Mouse (Mus musculus) MEL (cell line): ENCODE measurements around the gene Dhh. TPM values are rescaled to one million over a fixed set of nuclear protein-coding genes. Genes with fewer than 3 reads are reported as not detected.

Source experiments
- DNase-seq: peaks from one replicate; pipeline ENCODE4 v3.0.0; 2011; ENCODE audit warnings: low read depth, low spot score
- H3K27ac ChIP-seq: 2 replicates; pipeline ENCODE4 v1.5.1; 2012; ENCODE audit warnings: low read depth, mild to moderate bottlenecking, control low read depth, low read length, moderate library complexity; ENCODE audit not compliant: control insufficient read depth
- H3K27me3 ChIP-seq, 2 experiments: fragments of 150-350 bp in 1 of 2; sonication (generic) in 1 of 2; 2 replicates each; pipeline ENCODE4 v1.6.1; 2012; ENCODE audit warnings: low read length in 2 of 2, mild to moderate bottlenecking in 2 of 2, improper control_type of control experiment in 1 of 2, moderate library complexity in 1 of 2; ENCODE audit not compliant: insufficient read depth in 2 of 2, control insufficient read depth in 1 of 2
- H3K36me3 ChIP-seq, 2 experiments: 2 replicates each; pipeline ENCODE4 v1.6.1; 2012 to 2014; ENCODE audit warnings: low read length in 2 of 2, improper control_type of control experiment in 1 of 2, inconsistent platforms in 1 of 2, mild to moderate bottlenecking in 1 of 2; ENCODE audit not compliant: insufficient read depth in 2 of 2, control insufficient read depth in 1 of 2
- H3K4me1 ChIP-seq, 2 experiments: fragments of 150-350 bp in 1 of 2; sonication (generic) in 1 of 2; 2 replicates each; pipeline ENCODE4 v1.6.1; 2012; ENCODE audit warnings: low read length in 2 of 2, improper control_type of control experiment in 1 of 2, mild to moderate bottlenecking in 1 of 2; ENCODE audit not compliant: insufficient read depth in 2 of 2, control insufficient read depth in 1 of 2
- H3K4me3 ChIP-seq, 2 experiments: fragments of 150-350 bp in 1 of 2; sonication (generic) in 1 of 2; 2 replicates each; pipeline ENCODE4 v1.5.1; 2012; ENCODE audit warnings: low read depth in 2 of 2, low read length in 2 of 2, mild to moderate bottlenecking in 2 of 2, moderate library complexity in 2 of 2, control low read depth in 1 of 2, improper control_type of control experiment in 1 of 2; ENCODE audit not compliant: control insufficient read depth in 1 of 2, insufficient read depth in 1 of 2
- H3K79me2 ChIP-seq: 2 replicates; pipeline ENCODE4 v1.6.1; 2012; ENCODE audit warnings: mild to moderate bottlenecking, low read length, moderate library complexity; ENCODE audit not compliant: control insufficient read depth, poor library complexity, insufficient read depth
- H3K9ac ChIP-seq: 2 replicates; pipeline ENCODE4 v1.6.1; 2012; ENCODE audit warnings: low read depth, mild to moderate bottlenecking, control low read depth, low read length, moderate library complexity; ENCODE audit not compliant: control insufficient read depth, poor library complexity, severe bottlenecking
- H3K9me3 ChIP-seq: fragments of 150-350 bp; sonication (generic); replicated peaks from 2 replicates; pipeline ENCODE4 v1.6.1; 2012; ENCODE audit warnings: mild to moderate bottlenecking, low read length, improper control_type of control experiment, moderate library complexity; ENCODE audit not compliant: insufficient read depth
- CHD2 ChIP-seq: IDR thresholded peaks from 2 replicates; pipeline ENCODE4 v1.6.1; 2011; ENCODE audit warnings: low read length, improper control_type of control experiment
- CTCF ChIP-seq, 3 experiments: IDR thresholded peaks in 2 of 3; conservative IDR thresholded peaks in 1 of 3; 2 replicates each; pipeline ENCODE4 v1.5.1; 2011 to 2012; ENCODE audit warnings: low read length in 3 of 3, low read depth in 2 of 3, mild to moderate bottlenecking in 2 of 3, improper control_type of control experiment in 1 of 3, inconsistent platforms in 1 of 3, mixed read lengths in 1 of 3, moderate library complexity in 1 of 3; ENCODE audit not compliant: control insufficient read depth in 1 of 3, insufficient read depth in 1 of 3, poor library complexity in 1 of 3, severe bottlenecking in 1 of 3
- E2F4 ChIP-seq: IDR thresholded peaks from 2 replicates; pipeline ENCODE4 v1.6.1; 2011; ENCODE audit warnings: low read depth, low read length, improper control_type of control experiment, borderline replicate concordance
- EP300 ChIP-seq, 2 experiments: IDR thresholded peaks; 2 replicates each; pipeline ENCODE4 v1.6.1; 2011; ENCODE audit warnings: improper control_type of control experiment in 2 of 2, low read length in 2 of 2, low read depth in 1 of 2, mild to moderate bottlenecking in 1 of 2
- ETS1 ChIP-seq: IDR thresholded peaks from 2 replicates; pipeline ENCODE4 v1.6.1; 2012; ENCODE audit warnings: low read depth, mild to moderate bottlenecking, inconsistent platforms, low read length, improper control_type of control experiment, moderate library complexity
- HCFC1 ChIP-seq: IDR thresholded peaks from 2 replicates; pipeline ENCODE4 v1.6.1; 2012; ENCODE audit warnings: low read depth, mild to moderate bottlenecking, inconsistent platforms, low read length, improper control_type of control experiment, moderate library complexity
- MAX ChIP-seq: IDR thresholded peaks from 2 replicates; pipeline ENCODE4 v1.6.1; 2011; ENCODE audit warnings: low read length, improper control_type of control experiment
- MXI1 ChIP-seq: IDR thresholded peaks from 2 replicates; pipeline ENCODE4 v1.6.1; 2011; ENCODE audit warnings: mild to moderate bottlenecking, low read depth, low read length, improper control_type of control experiment
- MYB ChIP-seq: IDR thresholded peaks from 2 replicates; pipeline ENCODE4 v1.6.1; 2011; ENCODE audit warnings: mild to moderate bottlenecking, low read depth, low read length, improper control_type of control experiment
- MYC ChIP-seq: IDR thresholded peaks from 2 replicates; pipeline ENCODE4 v1.6.1; 2011; ENCODE audit warnings: low read depth, mild to moderate bottlenecking, low read length, improper control_type of control experiment, moderate library complexity
- NELFE ChIP-seq: IDR thresholded peaks from 2 replicates; pipeline ENCODE4 v1.6.1; 2011; ENCODE audit warnings: low read depth, low read length, improper control_type of control experiment
- POLR2A ChIP-seq, 2 experiments: IDR thresholded peaks; 2 replicates each; pipeline ENCODE4 v1.6.1; 2011 to 2012; ENCODE audit warnings: low read length in 2 of 2, mild to moderate bottlenecking in 2 of 2, control low read depth in 1 of 2, improper control_type of control experiment in 1 of 2, low read depth in 1 of 2, moderate library complexity in 1 of 2; ENCODE audit not compliant: control insufficient read depth in 1 of 2, insufficient read depth in 1 of 2, poor library complexity in 1 of 2
- POLR2AphosphoS2 ChIP-seq: IDR thresholded peaks from 2 replicates; pipeline ENCODE4 v1.6.1; 2011; ENCODE audit warnings: low read length, improper control_type of control experiment
- RAD21 ChIP-seq: IDR thresholded peaks from 2 replicates; pipeline ENCODE4 v1.6.1; 2011; ENCODE audit warnings: mild to moderate bottlenecking, low read depth, low read length, improper control_type of control experiment
- TCF12 ChIP-seq: IDR thresholded peaks from 2 replicates; pipeline ENCODE4 v1.6.1; 2014; ENCODE audit warnings: low read depth, mild to moderate bottlenecking, inconsistent platforms, low read length, improper control_type of control experiment, moderate library complexity
- USF1 ChIP-seq: IDR thresholded peaks from 2 replicates; pipeline ENCODE4 v1.6.1; 2014; ENCODE audit warnings: low read depth, mild to moderate bottlenecking, inconsistent platforms, low read length, improper control_type of control experiment, moderate library complexity
- USF2 ChIP-seq, 2 experiments: IDR thresholded peaks; 2 replicates each; pipeline ENCODE4 v1.6.1; 2011 to 2012; ENCODE audit warnings: improper control_type of control experiment in 2 of 2, low read length in 2 of 2, borderline replicate concordance in 1 of 2, inconsistent platforms in 1 of 2, low read depth in 1 of 2, mild to moderate bottlenecking in 1 of 2; ENCODE audit not compliant: insufficient read depth in 1 of 2
- ZC3H11A ChIP-seq: IDR thresholded peaks from 2 replicates; pipeline ENCODE4 v1.6.1; 2012; ENCODE audit warnings: low read depth, mild to moderate bottlenecking, inconsistent platforms, low read length, improper control_type of control experiment
- ZKSCAN1 ChIP-seq: IDR thresholded peaks from 2 replicates; pipeline ENCODE4 v1.6.1; 2012; ENCODE audit warnings: low read depth, mild to moderate bottlenecking, inconsistent platforms, low read length, improper control_type of control experiment, moderate library complexity
- polyA plus RNA-seq, 2 experiments: library from polyadenylated mRNA; stranded (reverse) in 1 of 2; unstranded in 1 of 2; fragments of >175 nt in 1 of 2; fragments of >200 nt in 1 of 2; gene quantifications; 2 replicates each; pipeline versions ENCODE4 v1.2.1 to v1.2.4; 2012; ENCODE audit warnings: low replicate concordance in 2 of 2, low read depth in 1 of 2; ENCODE audit not compliant: insufficient read length in 2 of 2, insufficient read depth in 1 of 2, missing spikeins in 1 of 2
- total RNA-seq: library from RNA; depleted of rRNA; stranded (reverse); fragments of 300-350 nt; gene quantifications from 2 replicates; pipeline ENCODE4 v1.2.3, GENCODE M21; 2012

Gene Dhh
- total and polyA plus RNA-seq, 3 experiments = 0.12 TPM; not detected in 2

GRCm38 (mm10) chr15:98866501-98866900 is 31.8 kb downstream of the Dhh start:
- peaks cover 14 to 21% of the 10 kb centered on the region in 2 experiments for H3K4me1 ChIP-seq
- peaks cover 17 to 18% of the 10 kb centered on the region in 2 experiments for H3K36me3 ChIP-seq
- no peak overlapping the region for H3K9ac ChIP-seq
- TF ChIP-seq E2F4 (no peak), MYC (no peak), USF1 (no peak), MYB (no peak), MAX (no peak), CHD2 (no peak), ZKSCAN1 (no peak), EP300 (IDR thresholded peaks at IDR 0.05; ENCODE audit: low read depth in 1 of 2, low read length in 2 of 2) (no peak), ZC3H11A (no peak), HCFC1 (no peak), NELFE (no peak), TCF12 (no peak), POLR2A (IDR thresholded peaks at IDR 0.05; ENCODE audit: control insufficient read depth in 1 of 2, insufficient read depth in 1 of 2, low read depth in 1 of 2, low read length in 2 of 2, poor library complexity in 1 of 2) (no peak), USF2 (IDR thresholded peaks at IDR 0.05; ENCODE audit: borderline replicate concordance in 1 of 2, insufficient read depth in 1 of 2, low read depth in 1 of 2, low read length in 2 of 2) (no peak)
- TF ChIP-seq, all 39 proteins: peak for 0
- Histone ChIP-seq H3K27ac (no peak overlapping the region), H3K4me3 (no peak overlapping the region), H3K79me2 (peaks cover 57% of the 10 kb centered on the region), H3K9me3 (no peaks in the 10 kb centered on the region), H3K27me3 (no peaks in the 10 kb centered on the region)
- DNase-seq = no peak

GRCm38 (mm10) chr15:98865771-98866170 is 32.6 kb downstream of the Dhh start:
- no peak overlapping the region for H3K27ac ChIP-seq
- no peak for DNase-seq
- peaks cover 18 to 19% of the 10 kb centered on the region in 2 experiments for H3K36me3 ChIP-seq
- H3K9me3 ChIP-seq = no peaks in the 10 kb centered on the region
- no peak overlapping the region for H3K9ac ChIP-seq
- H3K4me3 ChIP-seq = no peak overlapping the region
- H3K79me2 ChIP-seq = peaks cover 50% of the 10 kb centered on the region
- H3K4me1 ChIP-seq = peaks cover 14 to 21% of the 10 kb centered on the region in 2 experiments
- H3K27me3 ChIP-seq = no peaks in the 10 kb centered on the region
- TF ChIP-seq RAD21 (no peak), HCFC1 (no peak), POLR2A (IDR thresholded peaks at IDR 0.05; ENCODE audit: control insufficient read depth in 1 of 2, insufficient read depth in 1 of 2, low read depth in 1 of 2, low read length in 2 of 2, poor library complexity in 1 of 2) (peak in 1 of 2 experiments; percentile 35; a peak in 1 of 4 replicates)

- peaks cover 14 to 21% of the 10 kb centered on the region in 2 experiments for H3K4me1 ChIP-seq
- no peak for DNase-seq
- TF ChIP-seq MYC (no peak), ETS1 (no peak), TCF12 (no peak), CTCF (IDR thresholded peaks at IDR 0.05 in 2 of 3, conservative IDR thresholded peaks at IDR 0.05 in 1 of 3; ENCODE audit: control insufficient read depth in 1 of 3, insufficient read depth in 1 of 3, low read depth in 2 of 3, low read length in 3 of 3, poor library complexity in 1 of 3, severe bottlenecking in 1 of 3) (no peak), MXI1 (no peak), CHD2 (no peak), POLR2AphosphoS2 (no peak)
- H3K9ac ChIP-seq = no peak overlapping the region
- H3K79me2 ChIP-seq = peaks cover 42% of the 10 kb centered on the region
- H3K4me3 ChIP-seq = no peak overlapping the region
- no peaks in the 10 kb centered on the region for H3K9me3 ChIP-seq
- no peak overlapping the region for H3K27ac ChIP-seq
- no peaks in the 10 kb centered on the region for H3K27me3 ChIP-seq
- peaks cover 18 to 23% of the 10 kb centered on the region in 2 experiments for H3K36me3 ChIP-seq
These were observed 33.4 kb downstream of the Dhh start for GRCm38 (mm10) chr15:98864951-98865350.
